Mouse (Mus musculus) left cerebral cortex, postnatal 14 days (tissue): ENCODE measurements around the gene Rnf24. TPM values are rescaled to one million over a fixed set of nuclear protein-coding genes. Genes with fewer than 3 reads are reported as not detected.
A peak's percentile ranks its signal among the peaks of the same experiment; 100 is the strongest.
"Not testable (repeated sequence)": the region's sequence is repeated elsewhere in the genome, so short reads cannot be mapped to it uniquely, and the experiment has no call there.

Source experiments
- DNase-seq, 2 experiments: peaks; one replicate each; pipeline ENCODE4 v3.0.0; 2021 to 2022; ENCODE audit warnings: low spot score in 2 of 2, mixed read lengths in 1 of 2
- intact Hi-C: fragments of 180-260 bp; cut with DNase I; formaldehyde crosslinking; loops from one replicate; pipeline ENCODE4 v1.15.1; 2025
- total RNA-seq, 2 experiments: library from RNA; stranded (reverse); gene quantifications; 2 replicates each; pipeline ENCODE4 v1.2.3; 2021

The Rnf24 gene
- total RNA-seq, 2 experiments from 2014 or later, result 30.3 to 32.3 TPM

DNA sequence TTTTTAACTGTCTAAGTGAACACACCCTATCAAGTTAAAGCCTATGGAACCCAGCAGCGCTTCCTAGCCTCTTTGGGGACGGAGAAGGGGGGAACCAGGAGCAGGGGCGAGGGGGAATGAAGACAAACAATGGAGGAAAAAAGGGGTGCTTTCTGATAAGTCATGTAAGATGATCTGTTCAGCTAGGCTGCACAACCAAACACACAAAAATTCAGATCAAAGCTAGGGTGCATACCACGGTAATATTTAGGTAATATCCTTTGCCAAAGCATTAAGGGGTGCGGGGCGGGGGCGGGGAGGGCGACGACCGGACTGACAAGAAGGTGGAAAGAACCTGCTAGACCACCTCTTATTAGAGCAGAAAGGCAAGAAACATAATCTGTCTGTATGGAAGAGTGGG lies 1.2 kb downstream of the Rnf24 start:
- no peak for DNase-seq

DNA sequence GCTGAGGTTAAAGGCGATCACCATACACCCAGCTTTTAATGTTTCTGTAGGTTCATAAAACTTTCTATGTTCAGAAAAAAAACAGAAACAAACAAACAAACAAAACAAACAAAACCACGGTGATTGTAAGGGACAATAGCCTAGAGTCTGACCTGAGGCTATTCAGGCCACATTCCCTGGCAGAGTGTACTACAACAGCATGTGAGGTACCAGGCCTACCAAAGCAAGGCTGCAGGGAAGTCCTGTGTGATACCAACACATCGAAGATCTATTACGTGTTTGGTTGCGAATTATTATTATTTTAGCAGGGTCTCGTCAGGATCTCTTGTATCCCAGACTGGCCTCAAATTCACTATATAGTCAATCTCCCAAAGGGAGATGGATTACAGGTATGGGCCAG lies 2.4 kb downstream of the Rnf24 start:
- intact Hi-C loops, result loop anchor here (5.0 kb wide), 1 partner anchor 67 kb away; no protein-coding TSS in a partner anchor
- DNase-seq, result no peak

More for the DNA sequence above, 1.2 kb downstream of the Rnf24 start:
- intact Hi-C loops, result loop anchor here (5.0 kb wide), 1 partner anchor 66 kb away; no protein-coding TSS in a partner anchor

DNA sequence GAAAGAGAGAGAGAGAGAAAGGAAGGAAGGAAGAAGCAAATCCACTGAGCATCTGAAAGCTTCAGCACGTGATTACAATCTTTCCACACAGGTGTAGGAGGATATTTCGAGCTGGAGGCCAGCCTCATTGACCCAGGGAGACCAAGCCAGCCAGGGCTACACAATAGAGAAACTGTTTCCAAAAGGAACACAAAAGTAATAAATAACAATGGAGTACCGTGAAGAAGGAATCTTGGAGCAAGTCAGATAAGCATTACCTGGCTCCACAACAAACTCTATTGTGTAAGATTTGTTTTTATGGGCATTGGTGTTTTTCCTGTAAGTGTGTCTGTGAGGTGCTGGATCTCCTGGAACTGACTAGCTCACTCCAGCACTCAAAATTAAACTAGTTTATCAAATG lies 7.1 kb downstream of the Rnf24 start:
- intact Hi-C loops, result no loop called here
- DNase-seq, result no peak

DNA sequence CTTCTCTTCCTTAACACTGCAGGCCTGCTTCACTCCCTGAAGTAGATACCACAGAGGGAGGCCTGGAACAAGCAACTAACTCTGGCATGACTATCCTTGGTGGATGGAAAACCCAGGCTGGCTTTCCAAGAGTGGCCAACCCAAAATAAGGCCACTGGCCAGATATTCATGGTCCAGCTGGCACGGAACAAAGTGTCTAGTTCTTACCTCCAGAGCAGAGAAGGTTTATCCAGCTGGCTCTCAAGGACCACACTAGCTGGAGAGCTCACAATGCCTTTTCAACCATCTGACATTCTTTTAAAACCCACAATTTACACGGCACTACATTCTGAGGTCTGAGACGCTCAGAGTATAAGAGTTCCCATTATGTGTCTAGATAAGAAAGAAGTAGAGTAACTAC lies 8.2 kb downstream of the Rnf24 start:
- peak in 1 of 2 experiments; percentile 36 for DNase-seq
- intact Hi-C loops, result no loop called here

DNA sequence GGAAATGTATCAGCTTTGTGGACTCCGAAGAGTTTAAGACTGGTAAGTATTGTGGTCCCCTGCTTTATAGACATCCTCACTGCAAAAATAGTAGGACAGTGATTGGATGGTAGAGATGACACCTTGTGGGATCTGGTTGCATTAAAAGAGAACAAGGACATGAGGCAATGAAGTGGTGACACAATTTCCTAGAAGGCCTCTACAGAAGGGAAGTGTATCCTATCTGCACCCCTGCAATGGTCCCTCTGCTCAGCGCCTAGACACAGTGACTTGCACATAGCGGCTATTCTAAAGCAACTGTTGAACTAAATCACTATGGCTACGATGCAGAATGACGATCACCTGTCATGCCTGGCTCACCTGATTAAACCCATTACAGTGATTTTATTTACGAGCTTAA lies 15.1 kb downstream of the Rnf24 start:
- intact Hi-C loops, result no loop called here
- no peak for DNase-seq

DNA sequence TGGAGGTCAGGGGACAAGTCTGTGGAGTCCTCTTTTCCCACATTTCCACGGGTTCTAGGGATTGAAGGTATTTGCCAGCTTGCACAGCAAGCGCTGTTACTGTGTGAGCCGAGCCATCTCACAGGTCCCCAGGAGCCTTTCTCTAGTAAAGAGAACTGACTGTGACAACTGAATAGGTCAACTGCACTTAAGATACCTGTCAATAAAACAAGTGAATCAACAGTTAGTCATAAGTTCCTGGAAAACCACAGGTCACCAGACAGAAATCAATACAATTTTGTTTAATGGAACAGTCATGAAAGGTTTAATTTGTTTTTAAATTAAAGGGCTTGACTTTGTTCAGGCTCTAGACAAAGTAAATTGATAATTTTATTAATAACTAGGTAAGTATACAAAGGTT lies 22.1 kb downstream of the Rnf24 start:
- no peak for DNase-seq
- intact Hi-C loops, result no loop called here

DNA sequence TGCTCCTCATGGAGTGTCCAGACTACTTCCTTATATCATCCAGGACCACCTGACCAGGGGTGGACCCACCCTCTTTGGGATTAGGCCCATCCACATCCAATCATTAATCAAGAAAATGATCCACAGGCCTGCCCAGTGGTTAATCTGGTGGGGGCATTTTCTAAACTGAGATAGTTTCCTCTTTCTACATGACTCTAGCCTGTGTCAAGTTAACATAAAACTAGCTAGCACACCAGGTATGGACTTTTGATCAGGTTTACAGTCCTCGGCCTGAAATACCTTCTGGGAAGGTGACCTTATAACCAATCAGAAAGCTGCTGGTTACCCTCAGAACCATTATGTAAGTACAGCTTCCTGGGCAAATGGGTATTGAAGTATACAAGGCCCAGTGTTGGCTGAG lies 23.7 kb downstream of the Rnf24 start:
- DNase-seq, result no peak
- intact Hi-C loops, result no loop called here

DNA sequence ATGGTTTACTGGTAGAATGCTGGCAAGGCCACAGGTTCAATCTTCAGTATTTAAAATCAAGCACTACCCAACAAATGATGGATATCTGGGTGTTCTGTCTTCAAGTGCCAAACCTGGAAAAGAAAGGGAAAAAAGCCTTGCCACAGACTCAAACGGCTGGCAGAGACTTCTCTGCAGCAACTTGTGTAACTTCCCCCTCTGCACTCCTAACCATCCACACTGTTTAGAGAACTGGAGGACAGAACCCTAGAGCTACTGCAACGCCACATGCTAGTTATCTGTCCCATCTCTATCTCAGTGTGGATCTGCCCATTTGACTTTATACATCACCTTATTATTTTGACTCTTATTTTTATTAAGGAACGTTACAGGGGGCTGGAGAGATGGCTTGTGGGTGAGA lies 26.6 kb downstream of the Rnf24 start:
- DNase-seq, result no peak
- intact Hi-C loops, result no loop called here

DNA sequence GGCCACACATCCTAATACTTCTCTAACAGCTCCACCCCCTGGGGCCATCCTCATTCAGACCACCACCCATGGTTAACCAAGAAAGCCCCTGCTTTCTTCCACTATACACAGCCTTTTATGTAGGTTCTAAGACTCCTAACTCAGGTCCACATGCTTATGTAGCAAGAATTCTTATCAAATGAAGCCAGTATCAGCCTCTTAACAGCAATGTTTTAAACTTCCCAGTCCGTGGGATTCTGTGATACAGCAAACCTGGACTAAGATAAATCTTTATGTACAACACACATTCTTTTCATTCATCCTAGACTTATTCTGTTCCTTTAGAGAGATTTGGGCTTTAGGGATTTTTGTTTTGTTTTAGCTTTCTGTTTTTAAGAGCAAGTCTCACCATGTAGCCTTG lies 29.0 kb downstream of the Rnf24 start:
- no peak for DNase-seq
- intact Hi-C loops, result no loop called here

DNA sequence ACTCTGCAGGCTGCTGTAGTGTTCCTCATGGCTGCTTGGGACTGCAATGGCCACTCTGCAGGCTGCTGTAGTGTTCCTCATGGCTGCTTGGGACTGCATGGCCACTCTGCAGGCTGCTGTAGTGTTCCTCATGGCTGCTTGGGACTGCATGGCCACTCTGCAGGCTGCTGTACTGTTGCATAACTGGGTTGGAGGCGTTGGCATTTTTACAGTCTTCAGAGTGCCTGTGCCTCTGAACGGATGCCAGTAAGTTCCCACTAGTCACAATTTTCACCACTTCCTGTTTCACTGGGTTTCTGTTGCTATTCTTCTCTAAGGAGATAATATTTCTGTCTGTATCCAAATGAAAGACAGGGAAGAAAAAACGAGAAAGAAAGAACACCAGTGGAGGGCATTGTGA lies 31.5 kb downstream of the Rnf24 start:
- intact Hi-C loops, result not testable (repeated sequence)
- DNase-seq, result peak; percentile 56 to 74

DNA sequence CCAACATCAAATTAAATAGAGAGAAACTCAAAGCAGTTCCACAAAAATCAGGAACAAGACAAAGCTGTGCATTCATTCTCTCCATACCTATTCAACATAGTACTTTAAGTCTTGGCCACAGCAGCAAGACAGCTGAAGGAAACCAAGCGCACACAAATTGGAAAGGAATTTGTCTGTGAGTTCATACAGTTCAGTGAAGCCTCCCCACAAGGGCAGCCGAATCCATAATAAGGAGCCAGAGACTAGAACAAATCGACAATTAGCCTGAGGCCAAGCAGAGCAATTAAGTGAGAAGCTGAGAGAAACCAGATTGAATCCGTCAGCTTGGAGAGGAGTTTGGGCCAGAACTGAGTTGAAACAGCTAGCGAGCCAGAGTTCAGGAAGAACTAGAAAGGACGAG lies 33.3 kb downstream of the Rnf24 start:
- no peak for DNase-seq
- intact Hi-C loops, result no loop called here

DNA sequence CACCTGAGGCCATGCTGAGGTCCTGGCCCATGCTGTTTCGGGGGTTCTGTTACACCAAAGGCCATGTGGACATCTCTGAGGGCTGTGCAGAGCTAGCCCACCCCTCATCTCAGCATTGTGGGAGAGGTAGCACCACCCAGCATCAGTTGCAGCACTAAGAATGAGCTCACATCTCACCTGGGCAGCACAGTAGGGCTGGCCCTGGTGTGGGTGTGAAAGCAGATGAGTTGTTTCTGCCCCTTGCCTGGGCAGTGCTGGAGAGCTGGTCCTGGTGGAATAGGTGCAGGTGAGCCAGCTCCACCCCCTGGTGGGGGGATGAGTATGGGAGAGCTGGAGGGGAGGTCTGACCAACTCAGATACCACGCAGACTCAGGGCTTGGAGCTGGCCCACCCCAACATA lies 36.5 kb downstream of the Rnf24 start:
- intact Hi-C loops, result no loop called here
- DNase-seq, result no peak

DNA sequence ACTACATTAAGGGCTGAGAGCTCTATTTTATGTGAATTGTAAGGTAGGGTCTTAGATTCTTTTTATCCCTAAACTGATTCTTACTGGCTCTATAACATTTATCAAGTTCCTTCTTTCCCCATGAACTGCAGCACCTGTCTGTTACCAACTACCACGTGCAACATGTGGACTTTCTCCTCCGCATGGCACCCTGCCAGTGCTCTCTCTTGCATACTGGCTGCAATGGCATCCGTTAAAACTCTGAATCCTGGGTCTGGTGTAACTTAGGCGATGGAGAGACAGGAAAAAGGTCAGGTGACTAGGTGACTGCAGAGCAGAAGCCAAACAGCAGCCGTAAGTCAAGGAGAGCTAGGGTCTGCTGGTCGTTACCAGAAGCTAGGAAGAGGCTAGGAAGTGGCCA lies 43.4 kb downstream of the Rnf24 start:
- no peak for DNase-seq
- intact Hi-C loops, result no loop called here

DNA sequence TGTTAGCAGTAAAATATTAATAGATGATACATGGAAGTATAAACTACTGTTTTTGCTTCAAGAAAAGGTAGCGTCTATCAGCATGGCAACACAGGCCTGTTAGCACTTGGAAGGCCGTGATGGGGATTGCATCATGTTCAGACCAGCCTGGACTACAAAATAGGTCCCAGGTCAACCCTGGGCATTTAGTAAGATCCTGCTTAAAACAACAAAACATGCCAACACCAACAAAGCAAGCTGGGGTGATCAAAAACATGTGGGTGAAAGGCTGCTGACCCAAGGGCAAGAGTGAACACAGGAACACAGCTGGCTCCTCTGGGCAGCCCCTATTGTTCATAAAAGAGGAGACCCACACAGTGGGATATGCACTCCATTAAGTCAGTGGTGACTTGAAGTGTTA lies 44.9 kb downstream of the Rnf24 start:
- DNase-seq, result no peak
- intact Hi-C loops, result no loop called here

DNA sequence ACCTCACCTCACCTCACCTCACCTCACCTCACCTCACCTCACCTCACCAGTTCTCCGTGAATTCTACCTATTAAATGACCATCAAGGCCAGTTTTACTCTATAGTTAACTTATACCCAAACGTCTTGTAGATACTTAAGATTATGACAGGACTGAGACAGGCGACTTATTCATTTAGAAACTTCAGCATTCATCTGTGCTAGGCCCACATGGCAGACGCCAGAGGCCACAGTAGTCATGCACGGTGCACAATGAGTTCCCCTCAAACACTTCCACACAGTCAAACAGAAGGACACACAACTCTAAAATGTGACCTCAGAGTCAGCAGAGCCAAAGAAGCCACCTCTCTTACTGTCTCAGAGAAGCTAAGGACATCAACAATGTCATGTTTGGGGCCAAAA lies 45.3 kb downstream of the Rnf24 start:
- no peak for DNase-seq
- intact Hi-C loops, result no loop called here

DNA sequence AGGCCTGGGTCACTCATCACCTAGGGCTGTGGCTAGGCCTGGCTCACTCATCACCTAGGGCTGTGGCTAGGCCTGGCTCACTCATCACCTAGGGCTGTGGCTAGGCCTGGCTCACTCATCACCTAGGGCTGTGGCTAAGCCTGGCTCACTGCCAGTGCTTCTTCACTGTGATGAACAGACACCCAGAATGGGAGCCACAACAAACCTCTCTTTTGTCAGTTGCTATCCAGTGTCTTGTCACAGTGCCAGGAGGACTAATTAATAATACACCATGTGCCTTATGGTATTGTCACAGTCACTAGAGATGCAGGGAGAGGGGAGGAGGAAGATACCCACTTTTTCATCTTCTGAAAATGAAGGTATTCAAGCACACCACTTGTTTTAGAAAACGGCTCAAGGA lies 47.5 kb downstream of the Rnf24 start:
- intact Hi-C loops, DNase-seq: not testable (repeated sequence)

DNA sequence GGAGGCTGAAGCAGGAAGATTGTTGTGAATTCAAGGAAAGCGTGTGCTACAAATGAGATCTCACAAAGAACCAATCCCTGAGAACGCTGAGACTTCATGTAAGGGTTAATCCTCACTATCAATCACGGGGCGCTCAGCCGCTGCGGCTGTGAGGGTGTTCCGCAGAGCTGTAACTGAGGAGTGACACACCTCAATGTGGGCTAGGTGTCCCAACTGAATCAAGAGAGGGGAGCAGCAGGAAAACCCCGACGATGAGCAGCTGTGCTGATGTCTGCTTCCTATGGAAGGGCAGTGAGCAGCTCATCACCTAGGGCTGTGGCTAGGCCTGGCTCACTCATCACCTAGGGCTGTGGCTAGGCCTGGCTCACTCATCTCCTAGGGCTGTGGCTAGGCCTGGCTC lies 48.2 kb downstream of the Rnf24 start:
- intact Hi-C loops, result no loop called here
- DNase-seq, result no peak

DNA sequence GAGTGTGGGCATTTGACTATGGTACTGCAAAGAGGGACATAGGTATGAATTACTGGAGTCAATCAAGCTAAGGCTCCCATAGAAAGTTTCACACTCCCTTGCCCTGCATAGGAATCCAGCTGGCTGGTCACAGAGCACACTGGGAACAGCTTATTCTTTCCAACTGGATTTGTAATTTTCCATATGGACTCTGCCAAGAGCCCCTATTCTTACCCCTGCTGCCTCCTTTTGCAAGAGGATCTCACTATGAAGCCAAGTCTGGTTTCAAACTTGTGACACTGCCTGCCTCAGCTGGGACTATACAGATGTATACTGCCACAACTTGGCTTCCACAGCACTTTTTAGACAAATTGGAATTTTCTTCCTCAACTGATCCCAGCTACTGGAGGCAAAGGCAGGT lies 51.1 kb downstream of the Rnf24 start:
- intact Hi-C loops, result no loop called here
- no peak for DNase-seq

DNA sequence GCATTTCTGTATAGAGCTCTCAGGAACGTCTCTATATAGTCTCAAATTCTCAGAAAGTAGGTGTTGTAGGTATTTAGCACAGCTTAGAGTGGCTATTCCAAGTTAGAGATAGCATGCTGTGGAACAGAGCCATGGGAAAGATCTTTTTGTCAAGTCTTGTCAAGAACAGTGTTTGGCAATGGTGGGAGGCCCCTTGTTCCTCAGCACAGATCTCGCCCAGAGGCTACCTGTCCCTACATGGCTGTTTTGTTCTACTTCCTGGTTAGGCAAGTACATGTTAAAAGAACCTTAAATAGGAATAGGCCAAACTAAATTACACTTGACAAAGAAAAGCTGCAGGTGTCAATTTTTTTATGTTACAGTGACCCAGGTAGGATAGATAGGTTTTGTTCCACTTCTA lies 52.2 kb downstream of the Rnf24 start:
- intact Hi-C loops, result no loop called here

DNA sequence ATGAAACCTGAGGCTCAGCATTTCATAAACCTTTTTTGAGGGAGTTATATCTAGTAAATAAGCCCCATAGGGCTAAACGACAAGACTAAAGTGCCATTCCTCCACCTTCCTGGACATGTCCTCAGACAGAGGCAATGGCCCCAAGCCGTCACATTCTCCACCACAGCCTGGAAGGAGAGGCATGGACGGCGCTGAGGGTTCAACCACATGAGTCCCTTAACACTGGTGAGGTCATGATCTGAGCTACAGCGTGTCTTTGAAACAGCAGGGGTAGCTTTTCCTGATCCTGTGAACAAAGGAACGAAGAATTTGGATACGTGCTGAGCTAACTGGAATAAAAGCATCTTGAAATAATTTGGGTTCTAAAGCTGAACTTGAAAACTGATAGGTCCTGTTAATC lies 54.0 kb downstream of the Rnf24 start:
- intact Hi-C loops, DNase-seq: not testable (repeated sequence)

More for the DNA sequence above, 52.2 kb downstream of the Rnf24 start:
- no peak for DNase-seq

DNA sequence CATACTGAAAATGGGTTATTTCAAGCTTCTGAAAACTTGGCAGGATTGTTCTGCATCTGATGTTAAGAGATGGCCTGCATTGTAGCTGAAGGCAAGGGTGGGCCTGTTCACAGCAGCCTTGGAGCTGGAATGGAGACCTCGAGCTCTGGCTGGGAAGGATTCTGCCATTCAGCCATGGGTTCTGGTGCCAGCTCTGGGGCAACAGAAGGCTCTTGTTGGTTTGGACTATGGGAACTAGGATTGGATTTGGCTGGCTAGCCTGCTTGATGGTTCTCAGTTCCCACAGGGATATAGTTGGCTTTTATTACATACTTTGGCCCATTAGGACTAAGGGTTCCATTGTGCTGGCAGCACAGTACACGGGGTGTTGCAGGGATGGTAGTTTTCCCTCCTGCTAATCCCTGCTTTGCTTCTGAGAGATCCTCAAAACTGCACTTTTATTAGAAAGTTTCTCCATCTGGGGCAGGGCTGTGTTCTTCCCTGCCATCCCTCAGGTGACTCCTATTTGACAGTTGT lies 55.9 kb downstream of the Rnf24 start:
- intact Hi-C loops, result no loop called here
- peak in 1 of 2 experiments; percentile 22 for DNase-seq

DNA sequence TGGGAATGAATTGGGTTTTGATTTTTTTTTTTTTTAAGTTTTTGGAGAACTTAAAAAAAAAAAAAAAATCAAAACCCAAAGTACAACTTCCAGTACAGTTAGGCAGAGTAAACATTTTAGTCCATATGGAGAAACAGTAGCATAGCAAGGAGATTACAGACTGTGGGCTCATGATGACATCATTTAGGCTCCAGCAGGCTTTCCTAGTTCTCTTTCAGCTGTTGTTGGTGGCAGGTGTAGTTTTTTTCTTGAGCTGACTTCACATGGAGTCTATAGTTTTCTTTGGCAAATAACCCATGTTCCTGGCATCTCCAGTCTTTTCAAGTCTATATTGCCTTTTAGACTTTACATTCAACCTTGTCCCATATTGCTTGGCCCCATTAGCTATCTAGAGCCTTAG lies 62.0 kb downstream of the Rnf24 start:
- intact Hi-C loops, result no loop called here
- no peak for DNase-seq
